Mouse (Mus musculus): ENCODE measurements around the gene Hist4h4. TPM values are rescaled to one million over a fixed set of nuclear protein-coding genes. Genes with fewer than 3 reads are reported as not detected.

The Hist4h4 gene
- total and polyA plus RNA-seq, 3 experiments = 0.16 to 78.2 (median 3.6) TPM

DNA sequence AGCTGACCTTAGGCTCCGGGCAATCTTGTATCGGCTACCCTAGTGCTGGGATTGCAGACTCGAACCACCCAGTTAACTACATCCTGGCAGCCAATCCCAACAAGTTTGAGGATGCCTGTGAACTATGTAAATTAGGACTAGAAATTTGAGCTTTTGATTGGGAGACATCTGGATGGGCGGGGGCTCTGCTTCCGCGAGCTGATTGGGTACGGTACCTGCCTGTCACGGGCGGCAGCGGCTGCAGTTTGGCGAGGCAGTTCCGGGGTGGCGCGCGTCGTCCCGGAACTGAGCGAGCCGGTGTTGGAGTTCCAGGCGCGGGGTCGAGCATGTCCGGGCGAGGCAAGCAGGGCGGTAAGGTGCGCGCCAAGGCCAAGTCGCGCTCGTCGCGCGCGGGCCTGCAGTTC is 3.8 kb upstream of the Hist4h4 start, which contains the start of gene H2afj:
TSS of gene H2afj (plus strand) at position 231 of the 404 bp plus-strand sequence.
- Histone ChIP-seq H3K9ac (ENCODE audit: insufficient read depth, low read depth) (peak within 1 kb of the TSS; percentile 67), H3K4me1 (ENCODE audit: control insufficient read depth in 1 of 2, insufficient read depth in 2 of 2) (peaks cover 6 to 54% of the 10 kb centered on the region in 2 experiments), H3K79me2 (replicated peaks; ENCODE audit: control insufficient read depth, extremely low read depth, insufficient read depth, poor library complexity, severe bottlenecking) (peaks cover 30% of the 10 kb centered on the region), H3K4me3 (replicated peaks in 1 of 3; ENCODE audit: low read depth in 2 of 3, low read length in 2 of 3, poor library complexity in 1 of 3) (peak within 1 kb of the TSS; percentile 86 to 92 (median 90)), H3K9me3 (replicated peaks; ENCODE audit: low read length) (no peaks in the 10 kb centered on the region), H3K27me3 (replicated peaks) (no peaks in the 10 kb centered on the region), H3K4me2 (ENCODE audit: insufficient read depth, low read depth, poor library complexity, severe bottlenecking) (peak within 1 kb of the TSS; percentile 94; the same call in 1 of the 2 replicates), H3K27ac (ENCODE audit: insufficient read depth, low read depth) (peak within 1 kb of the TSS; percentile 58), H3K36me3 (replicated peaks in 1 of 2; ENCODE audit: control insufficient read depth in 1 of 2, insufficient read depth in 1 of 2, low read length in 1 of 2) (peaks cover 11 to 25% of the 10 kb centered on the region in 2 experiments)
- DNase-seq (ENCODE audit: extremely low read depth) = peak; percentile 95
- TF ChIP-seq HCFC1 (IDR thresholded peaks at IDR 0.05; ENCODE audit: low read depth, low read length) (peak; percentile 79), KAT2A (IDR thresholded peaks at IDR 0.05; ENCODE audit: insufficient replicate concordance, low read length) (peak; percentile 58; the same call in 1 of the 2 replicates), MEF2A (IDR thresholded peaks at IDR 0.05; ENCODE audit: borderline replicate concordance, low read depth, low read length) (peak; percentile 57; the same call in 1 of the 2 replicates), MYC (IDR thresholded peaks at IDR 0.05; ENCODE audit: low read depth, low read length) (0 out of 2 replicates have a peak, but pooled peaks have one; percentile 23), ZC3H11A (IDR thresholded peaks at IDR 0.05; ENCODE audit: low read depth, low read length) (no peak), MXI1 (IDR thresholded peaks at IDR 0.05; ENCODE audit: low read depth, low read length) (peak; percentile 79), ELF1 (IDR thresholded peaks at IDR 0.05; ENCODE audit: low read depth, low read length) (peak; percentile 100), MAX (IDR thresholded peaks at IDR 0.05; ENCODE audit: low read length) (0 out of 2 replicates have a peak, but pooled peaks have one; percentile 45), NELFE (IDR thresholded peaks at IDR 0.05; ENCODE audit: low read depth, low read length) (peak; percentile 81), NRF1 (IDR thresholded peaks at IDR 0.05; ENCODE audit: low read depth, low read length) (peak; percentile 87), RCOR1 (conservative IDR thresholded peaks at IDR 0.05; ENCODE audit: low read depth, low read length) (no peak), SMC3 (IDR thresholded peaks at IDR 0.05; ENCODE audit: low read depth, low read length) (no peak), ZMIZ1 (IDR thresholded peaks at IDR 0.05; ENCODE audit: low read depth, low read length) (peak; percentile 64; the same call in 1 of the 2 replicates), MAFK (IDR thresholded peaks at IDR 0.05; ENCODE audit: insufficient replicate concordance, low read length) (no peak), POLR2A (IDR thresholded peaks at IDR 0.05; ENCODE audit: low read depth, low read length) (peak; percentile 82), POLR2AphosphoS2 (IDR thresholded peaks at IDR 0.05; ENCODE audit: low read depth, low read length) (peak; percentile 65; the same call in 1 of the 2 replicates), TCF12 (IDR thresholded peaks at IDR 0.05; ENCODE audit: low read depth, low read length) (peak; percentile 93), USF2 (conservative IDR thresholded peaks at IDR 0.05; ENCODE audit: low read depth, low read length) (no peak), E2F4 (IDR thresholded peaks at IDR 0.05; ENCODE audit: insufficient replicate concordance, low read depth, low read length) (no peak), CHD2 (IDR thresholded peaks at IDR 0.05; ENCODE audit: low read length) (peak; percentile 97), EP300 (IDR thresholded peaks at IDR 0.05; ENCODE audit: low read length) (no peak), TBP (conservative IDR thresholded peaks at IDR 0.05; ENCODE audit: low read depth, low read length) (peak; percentile 35; the same call in 1 of the 2 replicates), ZKSCAN1 (IDR thresholded peaks at IDR 0.05; ENCODE audit: borderline replicate concordance, low read depth, low read length) (no peak), BHLHE40 (IDR thresholded peaks at IDR 0.05; ENCODE audit: low read depth, low read length) (0 out of 2 replicates have a peak, but pooled peaks have one; percentile 18), JUND (conservative IDR thresholded peaks at IDR 0.05; ENCODE audit: low read depth, low read length) (no peak), SIN3A (IDR thresholded peaks at IDR 0.05; ENCODE audit: low read length) (peak; percentile 94), ETS1 (conservative IDR thresholded peaks at IDR 0.05; ENCODE audit: low read depth, low read length) (0 out of 2 replicates have a peak, but pooled peaks have one; percentile 10), ZNF384 (IDR thresholded peaks at IDR 0.05; ENCODE audit: low read depth, low read length) (no peak), CTCF (conservative IDR thresholded peaks at IDR 0.05 in 1 of 2, IDR thresholded peaks at IDR 0.05 in 1 of 2; ENCODE audit: low read depth in 2 of 2, low read length in 2 of 2) (no peak), IRF4 (IDR thresholded peaks at IDR 0.05; ENCODE audit: low read depth, low read length) (no peak), MAZ (IDR thresholded peaks at IDR 0.05; ENCODE audit: low read depth, low read length) (0 out of 2 replicates have a peak, but pooled peaks have one; percentile 48), UBTF (IDR thresholded peaks at IDR 0.05; ENCODE audit: low read depth, low read length) (no peak), USF1 (IDR thresholded peaks at IDR 0.05; ENCODE audit: low read depth, low read length) (no peak), GABPA (IDR thresholded peaks at IDR 0.05; ENCODE audit: insufficient replicate concordance, low read depth, low read length) (no peak)
- dilution Hi-C loops (cut with MboI; ENCODE audit: extremely low pct_ligation_motif_present, extremely low pct_unique_long_range_greater_than_20kb, low sequenced_read_pairs) = no loop called here
- in situ Hi-C loops (cut with MboI; ENCODE audit: low pct_ligation_motif_present, low pct_unique_long_range_greater_than_20kb, low sequenced_read_pairs) = no loop called here
